Mouse (Mus musculus): ENCODE data around the gene Rorc. TPM values are rescaled to one million over a fixed set of nuclear protein-coding genes. Genes with fewer than 3 reads are reported as not detected.
A peak's percentile ranks its signal among the peaks of the same experiment; 100 is the strongest.

Rorc gene
- total and polyA plus RNA-seq, 3 experiments = not detected

- H3K36me3 ChIP-seq (ENCODE audit: control insufficient read depth in 1 of 2, insufficient read depth in 2 of 2, low read length in 2 of 2) = peaks cover 2 to 11% of the 10 kb centered on the region in 2 experiments; a peak in 3 of 4 replicates
- H3K4me3 ChIP-seq (ENCODE audit: control insufficient read depth in 1 of 2, insufficient read depth in 1 of 2, low read depth in 2 of 2, low read length in 2 of 2) = no peak overlapping the region
- TF ChIP-seq ELF1 (IDR thresholded peaks at IDR 0.05; ENCODE audit: low read depth, low read length) (no peak), GATA1 (IDR thresholded peaks at IDR 0.05; ENCODE audit: low read depth, low read length) (no peak), NELFE (IDR thresholded peaks at IDR 0.05; ENCODE audit: low read depth, low read length) (no peak), EP300 (IDR thresholded peaks at IDR 0.05; ENCODE audit: low read depth in 1 of 2, low read length in 2 of 2) (no peak), TAL1 (IDR thresholded peaks at IDR 0.05; ENCODE audit: low read length) (no peak), E2F4 (IDR thresholded peaks at IDR 0.05; ENCODE audit: borderline replicate concordance, low read depth, low read length) (no peak), BHLHE40 (IDR thresholded peaks at IDR 0.05; ENCODE audit: borderline replicate concordance, low read depth, low read length) (no peak), RAD21 (IDR thresholded peaks at IDR 0.05; ENCODE audit: low read depth, low read length) (peak; percentile 58), CHD1 (IDR thresholded peaks at IDR 0.05; ENCODE audit: low read depth, low read length) (no peak), SMC3 (IDR thresholded peaks at IDR 0.05; ENCODE audit: low read depth, low read length) (peak; percentile 65), MAFK (IDR thresholded peaks at IDR 0.05; ENCODE audit: borderline replicate concordance, low read depth, low read length) (no peak), MYB (IDR thresholded peaks at IDR 0.05; ENCODE audit: low read depth, low read length) (no peak), POLR2AphosphoS2 (IDR thresholded peaks at IDR 0.05; ENCODE audit: low read length) (no peak), CTCF (IDR thresholded peaks at IDR 0.05 in 2 of 3, conservative IDR thresholded peaks at IDR 0.05 in 1 of 3; ENCODE audit: control insufficient read depth in 1 of 3, insufficient read depth in 1 of 3, low read depth in 2 of 3, low read length in 3 of 3, poor library complexity in 1 of 3, severe bottlenecking in 1 of 3) (peak in 2 of 3 experiments; percentile 63 to 65; a peak in 4 of 6 replicates), ZNF384 (IDR thresholded peaks at IDR 0.05; ENCODE audit: low read depth, low read length) (no peak), MYC (IDR thresholded peaks at IDR 0.05; ENCODE audit: low read depth, low read length) (no peak), ZMIZ1 (IDR thresholded peaks at IDR 0.05; ENCODE audit: low read depth, low read length) (no peak), TCF12 (IDR thresholded peaks at IDR 0.05; ENCODE audit: low read depth, low read length) (no peak), ZC3H11A (IDR thresholded peaks at IDR 0.05; ENCODE audit: low read depth, low read length) (peak; percentile 33), GABPA (IDR thresholded peaks at IDR 0.05; ENCODE audit: low read depth, low read length) (no peak), CHD2 (IDR thresholded peaks at IDR 0.05; ENCODE audit: low read length) (no peak), TBP (IDR thresholded peaks at IDR 0.05; ENCODE audit: low read depth, low read length) (no peak), USF2 (IDR thresholded peaks at IDR 0.05; ENCODE audit: borderline replicate concordance in 1 of 2, insufficient read depth in 1 of 2, low read depth in 1 of 2, low read length in 2 of 2) (no peak), JUND (IDR thresholded peaks at IDR 0.05; ENCODE audit: low read depth, low read length) (no peak), ZKSCAN1 (IDR thresholded peaks at IDR 0.05; ENCODE audit: low read depth, low read length) (no peak), HCFC1 (IDR thresholded peaks at IDR 0.05; ENCODE audit: low read depth, low read length) (no peak), MEF2A (IDR thresholded peaks at IDR 0.05; ENCODE audit: extremely low read depth, insufficient replicate concordance, low read depth, low read length, poor library complexity, severe bottlenecking) (no peak), USF1 (IDR thresholded peaks at IDR 0.05; ENCODE audit: low read depth, low read length) (no peak)
- DNase-seq (ENCODE audit: low read depth, low spot score) = peak; percentile 73
- no peaks in the 10 kb centered on the region for H3K9me3 ChIP-seq (replicated peaks; ENCODE audit: insufficient read depth, low read length)
- H3K4me1 ChIP-seq (ENCODE audit: control insufficient read depth in 1 of 2, insufficient read depth in 2 of 2, low read length in 2 of 2) = peaks cover 0 to 8% of the 10 kb centered on the region in 2 experiments; a peak in 2 of 4 replicates
- peaks cover 13% of the 10 kb centered on the region for H3K79me2 ChIP-seq (ENCODE audit: control insufficient read depth, insufficient read depth, low read length, poor library complexity)
- H3K27ac ChIP-seq (ENCODE audit: control insufficient read depth, low read depth, low read length) = no peak overlapping the region
- no peak overlapping the region for H3K9ac ChIP-seq (ENCODE audit: control insufficient read depth, low read depth, low read length, poor library complexity, severe bottlenecking)
- peaks cover 4 to 14% of the 10 kb centered on the region in 2 experiments for H3K27me3 ChIP-seq (ENCODE audit: control insufficient read depth in 1 of 2, insufficient read depth in 2 of 2, low read length in 2 of 2)
Measured at GRCm38 (mm10) chr3:94441182-94441581, 68.6 kb downstream of the Rorc start.

Measured in MEL (cell line).